Mouse (Mus musculus) R1 (cell line): Measurements from ENCODE around the gene Sf3a2.
A peak's percentile ranks its signal among the peaks of the same experiment; 100 is the strongest.
"Not testable (repeated sequence)": the region's sequence is repeated elsewhere in the genome, so short reads cannot be mapped to it uniquely, and the experiment has no call there.

ENCODE experiments used
- DNase-seq: peaks from one replicate; pipeline ENCODE4 v3.0.0-alpha.2; 2018; ENCODE audit warnings: low read depth, low spot score

The Sf3a2 gene

DNA sequence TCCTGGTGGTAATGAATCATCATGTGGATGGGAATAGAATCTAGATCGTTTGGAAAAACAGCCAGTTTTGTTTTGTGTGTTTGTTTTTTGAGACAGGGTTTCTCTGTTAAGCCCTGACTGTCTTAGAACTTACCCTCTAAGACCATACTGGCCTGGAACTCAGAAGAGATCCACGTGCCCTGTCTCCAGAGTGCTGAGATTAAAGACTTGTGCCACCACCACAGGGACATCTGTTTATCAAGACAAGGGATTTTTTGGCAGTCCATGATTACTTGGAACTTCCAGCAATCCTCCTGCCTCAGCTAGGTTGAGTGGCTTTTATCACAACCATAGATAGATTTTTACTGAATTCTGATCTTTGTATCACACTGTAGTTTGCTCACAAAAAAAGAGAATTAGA is 26.8 kb downstream of the Sf3a2 start:
- DNase-seq: no peak

DNA sequence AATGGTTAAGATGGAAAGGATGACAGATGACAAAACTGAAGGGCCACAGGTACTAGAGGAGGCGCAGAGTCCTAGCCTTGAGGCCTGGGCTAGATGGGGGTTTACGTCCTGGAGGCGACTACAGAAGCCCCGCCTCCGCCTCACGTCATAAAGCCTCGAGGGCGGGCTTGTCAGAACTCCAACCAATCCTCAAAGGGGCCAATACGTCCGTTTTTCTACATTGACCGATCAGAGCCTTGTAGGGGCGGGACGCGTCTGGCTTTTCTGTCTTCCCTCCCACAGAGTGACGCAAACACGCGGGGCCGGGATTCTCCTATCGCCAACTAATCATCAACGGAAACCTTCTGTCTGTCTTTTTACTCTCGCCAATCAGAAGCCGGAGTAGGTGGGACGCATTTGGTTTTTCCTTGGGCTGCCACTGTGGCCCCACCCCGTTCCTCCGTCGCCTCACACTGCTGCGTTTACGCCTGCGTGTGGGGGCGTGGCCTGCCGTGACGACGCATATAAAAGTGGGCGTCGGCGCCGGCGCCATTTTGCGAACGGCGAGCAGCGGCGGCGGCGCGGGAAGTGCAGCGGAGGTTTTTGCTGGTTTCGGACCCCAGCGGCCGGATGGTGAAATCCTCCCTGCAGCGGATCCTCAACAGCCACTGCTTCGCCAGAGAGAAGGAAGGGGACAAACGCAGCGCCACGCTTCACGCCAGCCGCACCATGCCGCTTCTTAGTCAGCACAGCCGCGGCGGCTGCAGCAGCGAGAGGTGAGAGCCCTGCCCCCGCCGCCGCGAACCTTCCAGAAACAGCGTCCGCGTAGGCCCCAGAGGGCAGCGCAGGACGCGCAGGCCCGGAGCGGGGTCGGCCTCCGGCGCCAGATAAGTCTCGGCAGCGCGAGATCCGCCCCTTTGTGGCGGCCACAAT is 28.4 kb downstream of the Sf3a2 start, which contains the start of gene Oaz1:
Gene Oaz1, plus strand, starts transcription at position 506 of the 912 bp plus-strand sequence.
- DNase-seq: peak; percentile 100

DNA sequence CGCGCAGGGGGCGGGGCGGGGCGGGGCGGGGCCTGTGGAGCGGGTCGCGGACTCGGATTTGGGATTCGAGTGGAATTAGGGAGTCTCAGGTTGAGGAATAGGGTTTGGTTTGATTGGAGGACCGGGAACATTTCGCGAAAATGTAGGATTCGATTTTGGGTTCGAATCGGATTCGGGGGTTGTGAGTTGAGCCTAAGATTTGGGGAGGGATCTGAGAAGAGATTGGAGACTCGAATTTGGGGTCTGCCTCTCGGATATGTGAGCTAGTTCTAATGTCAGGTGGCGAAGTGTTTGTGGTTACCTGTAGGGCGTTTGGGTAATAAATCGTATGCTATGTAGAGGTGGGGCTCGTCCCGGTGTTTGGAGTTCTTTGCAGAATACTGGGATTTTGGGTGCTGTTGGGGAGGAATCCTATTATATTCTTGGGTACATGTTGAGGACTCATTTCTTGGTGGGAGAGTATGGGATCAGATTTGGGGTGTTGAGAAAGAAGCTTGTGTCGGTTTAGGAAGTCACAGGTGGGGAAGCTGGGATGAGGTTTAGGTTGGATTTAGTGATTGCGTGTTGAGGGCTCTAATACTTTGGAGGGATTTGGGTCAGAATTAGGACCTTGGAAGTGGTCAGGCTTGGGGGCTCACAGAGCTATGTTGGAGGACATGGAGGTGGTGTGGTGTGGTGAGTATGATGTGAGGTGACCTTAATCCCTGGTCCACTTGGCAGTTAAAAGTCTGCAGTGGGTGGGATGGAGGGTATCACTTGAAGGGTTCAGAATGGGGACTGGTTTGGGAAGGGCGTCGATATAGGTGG is 29.3 kb downstream of the Sf3a2 start:
- DNase-seq: no peak

DNA sequence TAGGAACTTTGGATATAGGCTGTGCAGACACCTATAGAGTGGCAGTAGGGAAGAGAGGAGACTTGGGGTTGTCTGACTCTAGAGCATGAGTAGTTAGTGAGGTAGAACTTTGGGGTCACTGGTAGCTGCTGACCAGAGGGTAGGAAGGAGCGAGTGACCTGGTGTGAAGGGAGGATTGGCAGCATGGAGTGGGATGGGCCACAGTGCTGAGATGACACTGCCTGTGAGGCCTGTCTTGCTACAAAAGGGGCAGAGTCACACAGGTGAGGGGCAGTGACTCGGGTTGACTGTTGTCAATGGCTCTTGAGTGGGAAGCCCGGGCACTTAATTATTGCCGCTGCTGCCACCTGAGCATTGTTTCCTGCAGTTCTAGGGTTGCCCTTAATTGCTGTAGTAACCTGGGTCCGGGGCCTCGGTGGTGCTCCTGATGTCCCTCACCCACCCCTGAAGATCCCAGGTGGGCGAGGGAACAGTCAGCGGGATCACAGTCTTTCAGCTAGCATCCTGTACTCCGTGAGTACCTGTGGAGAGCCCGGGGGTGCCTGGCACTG is 29.9 kb downstream of the Sf3a2 start:
- no peak for DNase-seq

DNA sequence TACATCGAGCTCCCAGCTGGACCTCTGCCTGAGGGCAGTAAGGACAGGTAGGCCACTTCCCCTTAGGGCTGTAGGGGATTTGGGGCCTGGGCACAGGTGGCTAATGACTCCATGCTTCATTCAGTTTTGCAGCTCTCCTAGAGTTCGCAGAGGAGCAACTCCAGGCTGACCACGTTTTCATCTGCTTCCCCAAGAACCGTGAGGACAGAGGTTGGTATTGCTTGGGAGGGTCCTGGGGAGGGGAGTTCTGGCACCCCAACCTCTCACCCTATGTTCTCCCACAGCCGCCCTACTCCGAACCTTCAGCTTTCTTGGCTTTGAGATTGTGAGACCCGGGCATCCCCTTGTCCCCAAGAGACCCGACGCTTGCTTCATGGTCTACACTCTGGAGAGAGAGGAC is 30.6 kb downstream of the Sf3a2 start:
- DNase-seq: not testable (repeated sequence)

DNA sequence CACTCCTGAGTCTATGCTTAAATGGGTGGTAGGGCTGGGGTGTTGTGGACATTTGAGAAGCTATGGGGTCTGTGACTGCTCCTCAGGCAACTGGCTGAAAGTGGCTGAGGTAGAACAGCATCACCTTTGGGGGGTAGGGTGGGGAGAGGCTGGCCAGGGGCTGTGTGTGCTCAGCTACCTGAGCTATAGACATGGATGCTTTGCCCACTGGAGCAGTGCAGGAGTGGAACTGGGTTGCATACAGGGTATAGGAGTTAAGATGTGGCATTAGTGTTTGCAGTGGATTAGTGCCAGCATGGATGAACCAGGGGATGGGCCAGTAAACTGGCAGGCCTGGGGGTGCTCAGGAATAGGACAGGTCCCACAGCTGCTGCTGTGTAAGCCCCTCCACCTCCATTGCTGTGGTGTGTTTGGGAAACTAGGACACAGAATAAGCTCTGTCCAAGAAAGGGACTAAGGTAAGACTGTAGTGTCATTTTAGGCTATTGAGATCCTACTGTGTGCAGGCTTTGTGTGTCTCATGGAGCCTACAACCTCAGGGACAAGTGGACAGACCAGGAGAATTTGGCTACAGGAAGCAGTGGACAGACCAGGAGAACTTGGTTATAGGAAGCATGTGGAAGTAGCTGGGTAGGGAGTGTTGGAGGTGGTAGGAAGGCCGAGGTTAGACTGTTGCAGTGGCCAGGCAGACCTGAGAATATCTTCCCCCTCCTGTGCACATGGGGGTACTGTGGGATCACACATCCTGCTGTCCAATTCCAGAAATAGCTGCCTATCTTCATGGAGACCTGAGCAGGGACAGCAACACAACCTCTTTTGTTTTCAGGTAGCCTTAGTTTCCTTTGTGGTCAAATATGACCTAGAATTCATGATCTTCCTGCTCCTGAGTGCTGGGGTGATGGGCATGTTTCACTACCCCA is 31.6 kb downstream of the Sf3a2 start:
- DNase-seq: no peak

DNA sequence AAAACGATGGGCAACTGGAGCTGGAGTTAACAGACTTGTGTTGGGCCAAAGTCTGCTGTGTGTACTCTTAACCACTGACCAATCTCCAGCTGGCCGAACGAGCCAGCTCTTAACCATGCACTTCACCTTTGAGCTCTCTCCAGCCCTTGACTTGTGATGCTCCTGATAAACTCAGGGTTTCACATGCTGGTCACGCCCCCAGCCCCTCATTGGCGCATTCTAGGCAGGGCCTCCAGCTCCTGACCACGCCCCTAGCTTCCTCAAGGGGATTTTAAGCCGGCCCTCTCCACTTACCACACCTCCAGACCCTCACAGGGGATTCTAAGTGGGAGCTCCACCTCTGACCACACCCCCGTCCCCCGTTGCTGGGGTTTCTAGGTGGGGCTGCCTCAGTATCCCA is 33.1 kb downstream of the Sf3a2 start:
- DNase-seq: peak; percentile 97

DNA sequence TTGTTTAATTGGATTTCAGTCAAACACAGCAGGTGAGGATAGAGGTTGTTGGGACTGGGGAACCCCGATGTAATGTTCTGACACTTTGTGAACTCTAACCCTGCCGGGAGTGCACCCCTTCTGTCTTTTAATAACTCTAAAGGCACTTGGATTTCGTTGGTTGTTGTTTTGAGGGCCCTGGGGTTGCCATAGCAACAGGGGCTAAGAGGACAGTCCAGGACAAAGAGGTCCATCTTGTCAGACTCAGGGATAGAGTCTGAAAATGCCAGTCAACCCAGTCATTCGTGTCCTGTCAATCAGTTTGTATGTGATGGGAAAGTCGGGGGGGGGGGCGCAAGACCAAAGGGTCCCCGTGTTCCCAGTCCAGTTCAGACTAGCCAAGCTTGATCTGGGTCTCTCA is 34.8 kb downstream of the Sf3a2 start:
- no peak for DNase-seq

DNA sequence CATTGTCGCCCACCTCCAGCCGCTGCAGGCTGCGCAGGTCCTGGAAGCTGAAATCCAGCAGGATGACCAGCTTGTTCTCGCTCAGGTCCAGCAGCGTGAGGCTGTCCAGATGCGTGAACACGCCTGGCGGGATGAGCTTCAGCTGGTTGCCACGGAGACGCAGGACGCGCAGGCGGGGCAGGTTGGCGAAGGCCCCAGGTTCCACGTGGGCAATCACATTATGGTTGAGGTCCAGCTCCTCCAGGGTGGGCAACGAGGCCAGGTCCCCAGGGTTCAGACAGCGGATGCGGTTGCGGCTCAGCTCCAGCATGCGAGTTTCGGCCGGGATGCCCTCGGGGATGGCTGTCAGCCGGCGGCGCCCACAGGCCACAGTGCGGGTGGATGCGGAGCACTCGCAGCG is 37.6 kb downstream of the Sf3a2 start:
- DNase-seq: no peak

DNA sequence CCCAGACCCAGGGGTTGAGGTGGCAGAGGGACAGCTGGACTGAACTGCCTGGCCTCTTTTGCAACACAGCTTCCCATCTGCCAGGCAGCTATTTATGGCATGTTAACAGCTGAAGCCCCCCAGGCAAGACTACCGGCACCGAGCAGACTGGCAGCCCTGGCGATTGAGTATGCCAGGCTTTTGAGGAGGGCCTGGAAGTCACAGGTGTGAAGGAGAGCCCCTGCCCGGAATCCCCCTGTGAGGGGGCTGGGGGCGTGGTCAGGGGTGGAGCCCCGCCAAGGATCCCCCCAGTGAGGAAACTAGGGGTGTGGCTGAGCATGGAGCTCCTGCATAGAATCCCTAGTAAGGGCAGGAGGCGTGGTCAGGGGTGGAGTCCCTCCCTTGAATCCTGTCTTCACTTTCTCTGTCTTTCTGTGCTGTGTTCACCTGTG is 39.0 kb downstream of the Sf3a2 start:
- peak; percentile 66 for DNase-seq

DNA sequence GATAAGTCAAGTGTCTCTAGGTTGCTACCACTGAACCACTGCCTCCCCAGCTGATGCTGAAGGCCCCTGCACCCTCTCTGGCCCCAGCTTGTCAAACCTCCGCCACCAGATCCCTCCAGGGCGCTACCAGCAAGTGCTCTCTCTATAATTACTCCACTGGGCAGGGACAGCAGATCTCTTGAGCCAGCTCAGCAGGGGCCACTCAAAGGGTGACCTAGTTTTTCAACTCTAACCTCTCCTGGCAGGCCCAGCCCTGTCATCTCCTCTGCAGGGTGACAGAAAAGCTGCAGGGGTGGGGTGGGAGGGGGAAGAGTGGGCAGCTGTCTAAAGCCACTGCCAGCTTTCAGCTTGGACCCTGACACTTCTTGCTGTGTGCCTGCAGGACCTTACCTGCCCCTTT is 39.8 kb downstream of the Sf3a2 start:
- DNase-seq: no peak

DNA sequence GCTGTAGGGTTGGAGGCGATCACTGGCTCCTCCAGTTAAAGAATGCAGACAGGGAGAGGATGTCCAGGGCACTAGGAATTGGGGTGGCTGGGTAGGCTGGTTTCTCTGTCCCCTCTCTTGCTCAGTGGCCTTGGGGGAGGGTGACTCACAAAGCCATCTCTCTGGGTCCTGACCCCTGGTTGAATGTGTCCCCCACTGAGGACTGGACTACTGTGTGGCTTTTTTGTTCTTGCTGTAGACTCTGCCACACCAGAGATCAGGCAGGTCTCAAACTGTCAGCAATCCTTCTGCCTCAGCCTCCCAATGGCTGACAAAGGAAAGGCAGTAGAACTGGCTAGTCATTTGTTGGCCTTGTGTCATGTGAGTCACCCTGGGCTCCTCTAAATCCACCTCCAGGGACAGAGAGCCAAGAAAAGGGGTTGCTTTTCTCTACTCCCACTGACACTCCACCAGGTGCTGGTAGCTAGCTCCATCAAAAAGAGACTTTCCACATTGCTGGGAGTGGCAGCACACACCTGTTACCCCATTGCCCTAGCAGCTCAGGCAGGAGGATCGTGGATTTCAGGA is 40.4 kb downstream of the Sf3a2 start:
- DNase-seq: no peak

DNA sequence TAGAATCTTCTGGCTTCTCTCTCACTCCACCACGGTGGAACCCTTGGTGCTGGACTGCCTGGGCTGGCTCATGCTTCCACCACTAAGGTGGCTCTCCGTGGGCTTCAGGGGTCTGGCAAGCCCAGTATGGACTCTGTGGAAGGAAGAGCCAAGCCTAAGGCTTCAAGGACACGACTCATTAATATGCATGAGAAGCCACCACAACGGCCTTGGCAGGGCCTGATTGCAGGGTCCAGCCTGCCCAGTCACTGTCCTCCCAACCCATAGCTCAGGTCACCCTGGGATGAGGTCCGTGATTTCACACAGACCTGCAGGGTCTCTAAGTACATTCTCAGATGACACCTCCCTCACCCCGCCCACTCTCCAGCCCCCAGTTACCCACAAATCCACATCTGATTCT is 41.9 kb downstream of the Sf3a2 start:
- DNase-seq: no peak

DNA sequence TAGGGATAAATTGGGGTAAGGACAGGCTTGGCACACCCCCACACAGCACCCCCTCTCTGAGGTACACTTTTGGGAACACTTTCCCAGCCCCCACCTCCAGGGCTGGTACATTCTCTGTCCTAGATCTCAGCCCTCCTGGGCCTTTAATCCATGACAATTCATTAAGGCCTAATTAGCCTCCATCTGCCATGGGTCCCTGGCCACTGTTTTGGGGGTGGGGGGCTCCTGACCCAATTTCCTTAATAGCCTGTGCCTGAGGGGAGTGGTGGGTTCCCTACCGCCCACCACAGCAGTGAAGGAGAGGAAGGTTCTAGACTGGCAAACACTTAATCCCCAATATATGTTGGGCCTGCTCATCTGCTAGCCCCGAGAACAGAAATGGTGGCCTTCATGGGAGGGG is 43.7 kb downstream of the Sf3a2 start:
- DNase-seq: no peak

DNA sequence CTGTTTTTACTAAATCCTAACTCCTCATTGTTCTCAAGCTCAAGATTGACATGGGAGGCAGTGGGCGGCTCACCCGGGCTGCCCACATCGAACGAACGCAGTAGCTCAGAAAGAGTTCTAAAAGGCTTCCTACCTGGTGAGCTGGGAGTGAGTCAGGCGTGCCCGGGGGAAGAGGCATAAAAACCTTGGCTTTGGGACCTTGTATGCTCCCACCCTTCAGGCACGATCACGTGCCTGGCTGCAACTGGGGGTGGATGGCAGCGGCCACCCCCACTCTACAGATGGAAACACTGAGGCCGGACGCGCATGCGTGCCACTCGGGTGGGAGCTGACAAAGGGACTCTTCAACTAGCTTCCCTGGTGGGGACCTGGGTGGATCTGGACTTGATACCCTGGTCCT is 44.3 kb downstream of the Sf3a2 start:
- no peak for DNase-seq

DNA sequence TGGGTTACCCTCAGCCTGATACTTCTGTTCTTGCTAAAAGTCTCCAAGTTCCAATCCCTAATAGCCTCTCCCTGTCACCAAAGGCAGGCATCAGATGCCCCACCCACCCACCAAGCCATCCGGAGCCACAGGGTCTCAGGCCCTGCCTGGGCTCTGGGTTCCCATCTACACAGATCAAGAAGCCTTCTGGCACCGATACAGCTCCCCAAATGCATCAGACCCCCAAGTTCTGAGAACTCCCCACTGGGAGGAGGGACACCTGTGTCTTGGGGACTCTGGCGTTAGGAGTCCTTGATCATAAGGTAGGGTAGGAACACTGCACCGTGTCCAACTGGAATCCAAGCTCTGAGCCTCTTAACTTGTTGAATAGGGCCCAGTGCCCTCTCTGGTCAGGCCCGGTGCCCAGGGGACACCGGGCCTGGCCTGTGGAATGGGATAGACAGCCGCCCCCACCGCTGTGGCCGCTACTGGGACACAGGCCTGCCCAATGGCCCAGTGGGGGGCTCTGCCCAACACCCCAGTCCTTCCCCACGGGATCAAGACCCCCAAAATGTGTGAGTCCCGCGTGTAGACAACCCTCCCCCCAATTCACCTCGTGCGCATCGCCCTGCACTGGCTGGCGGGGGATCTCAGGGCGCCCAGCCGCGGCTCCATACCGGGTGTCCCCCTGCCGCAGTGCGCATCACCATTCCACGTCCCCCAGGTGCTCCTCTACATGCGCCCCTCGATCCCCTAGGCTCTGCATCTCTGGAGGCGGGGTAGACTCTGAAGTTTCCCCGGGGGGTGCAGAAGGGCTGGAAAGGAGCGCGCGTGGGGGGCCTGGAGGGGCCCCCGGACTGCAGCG is 45.3 kb downstream of the Sf3a2 start:
- DNase-seq: no peak

DNA sequence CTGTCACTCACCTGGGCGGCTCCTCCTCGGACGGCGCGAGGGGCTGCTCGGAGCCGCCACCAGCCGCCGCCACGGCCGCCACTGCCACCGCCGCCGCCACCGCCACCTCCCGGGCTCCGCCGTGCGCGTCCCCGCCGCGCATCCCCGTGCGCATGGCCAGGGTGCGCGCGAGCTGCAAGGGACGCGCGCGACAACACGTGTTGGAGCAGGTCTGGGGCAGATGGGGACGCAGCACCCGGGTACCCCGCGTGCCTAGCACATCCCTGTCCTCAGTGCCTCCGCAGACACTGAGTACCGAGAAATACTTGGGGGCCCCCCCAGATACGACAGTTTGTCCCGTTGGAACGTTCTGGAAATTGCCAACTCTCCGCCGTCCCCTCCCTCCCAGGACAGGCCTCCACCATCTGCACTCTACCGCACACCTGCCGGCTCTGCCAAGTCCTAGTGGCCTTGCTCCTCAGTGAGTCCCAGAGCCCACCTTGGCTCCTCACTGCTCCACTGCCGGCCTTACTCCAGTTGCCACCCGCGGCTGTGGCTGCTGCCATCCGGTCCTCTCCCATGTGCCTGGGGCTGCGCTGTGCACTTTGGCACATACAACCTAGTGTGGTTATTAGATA is 46.0 kb downstream of the Sf3a2 start, which contains the start of gene Lingo3:
Gene Lingo3, minus strand, starts transcription at position 109 of the 617 bp plus-strand sequence.
- peak; percentile 42 for DNase-seq

DNA sequence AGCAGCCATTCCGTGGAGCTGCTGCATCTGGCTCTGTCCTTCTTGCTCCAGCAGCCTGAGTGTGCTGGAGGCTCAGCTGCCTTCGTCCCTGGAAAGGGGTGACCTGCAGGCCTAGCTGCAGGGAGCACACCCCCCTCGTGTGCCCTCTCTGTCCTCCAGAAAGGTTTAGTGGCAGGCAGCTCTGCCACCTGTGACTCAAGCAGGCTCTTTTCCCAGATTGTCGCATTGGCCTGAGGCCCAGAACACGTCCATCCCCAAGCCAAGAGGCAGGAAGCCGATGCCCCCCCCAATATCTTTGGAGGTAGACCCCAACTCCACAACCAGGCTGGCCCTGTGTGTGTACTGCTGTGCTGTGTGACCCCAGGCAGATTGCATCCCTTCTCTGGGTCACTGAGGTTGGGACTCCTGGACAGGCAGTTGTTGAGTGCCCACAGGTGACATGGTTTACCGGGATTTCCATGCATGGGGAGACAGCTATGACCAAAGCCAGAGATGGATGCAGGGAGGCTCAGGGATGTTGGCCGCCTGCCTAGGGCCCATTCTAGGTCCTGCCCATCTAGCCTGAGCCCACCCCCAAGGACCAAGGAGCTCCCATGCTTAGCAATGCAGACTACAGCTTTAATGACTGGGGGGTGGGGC is 47.2 kb downstream of the Sf3a2 start:
- no peak for DNase-seq

DNA sequence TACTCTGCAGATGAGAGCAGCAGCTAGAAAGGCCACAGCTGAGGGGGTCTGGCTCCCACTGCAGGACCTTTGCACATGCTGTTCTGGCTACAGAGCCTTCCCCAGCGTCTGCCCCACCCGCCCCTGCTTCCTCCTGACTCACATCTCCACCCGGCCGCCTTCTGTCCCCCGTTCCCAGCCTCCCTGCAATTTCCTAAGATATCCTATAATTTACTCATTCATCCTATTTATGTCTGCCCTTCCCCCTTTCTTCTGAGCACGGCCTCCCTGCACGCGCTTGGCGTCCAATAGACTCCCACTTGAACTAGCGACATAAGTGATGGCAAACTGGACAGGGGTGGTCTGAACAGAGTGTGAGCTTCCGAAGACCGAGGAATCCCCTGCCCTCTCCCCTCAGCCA is 47.7 kb downstream of the Sf3a2 start:
- DNase-seq: no peak
